Mouse (Mus musculus) erythroblast, embryonic 14.5 days (primary cell): ENCODE measurements around the gene Por.

Source experiments
- GATA1 ChIP-seq: IDR thresholded peaks from 2 replicates; pipeline ENCODE4 v1.6.1; 2012; ENCODE audit warnings: low read length, inconsistent platforms, mixed read lengths
- TAL1 ChIP-seq: IDR thresholded peaks from 3 replicates; pipeline ENCODE4 v1.6.1; 2012; ENCODE audit warnings: low read length, inconsistent platforms, mixed read lengths

DNA sequence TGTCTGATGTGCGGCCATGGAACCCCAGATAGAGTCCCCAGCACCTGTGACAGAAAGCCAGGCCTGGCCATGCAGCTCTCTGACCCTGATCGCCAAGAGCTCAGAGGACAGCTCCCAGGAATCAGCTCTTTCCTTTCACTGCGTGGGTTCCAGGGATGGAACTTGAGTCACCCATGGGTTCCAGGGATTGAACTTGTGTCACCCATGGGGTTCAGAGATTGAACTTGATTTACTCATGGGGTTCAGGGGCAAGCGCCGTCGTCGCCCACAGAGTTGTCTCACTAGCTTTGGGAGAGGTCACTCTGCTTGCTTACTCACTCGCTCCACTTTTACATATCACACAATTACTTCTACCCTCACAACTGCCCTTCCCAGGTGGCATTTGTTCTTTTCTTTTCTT, 51.2 kb downstream of the Por start:
- TF ChIP-seq TAL1: no peak
- TF ChIP-seq GATA1: no peak
